Mouse (Mus musculus): ENCODE measurements around the gene Hadha.

The Hadha gene

GRCm38 (mm10) chr5:30111771-30112170, 43.2 kb downstream of the Hadha start:
- DNase-seq (ENCODE audit: low spot score) = no peak

- DNase-seq (ENCODE audit: low spot score) = no peak
Observed at GRCm38 (mm10) chr5:30111126-30111525, 43.8 kb downstream of the Hadha start.

GRCm38 (mm10) chr5:30110371-30111060, 44.4 kb downstream of the Hadha start:
- DNase-seq (ENCODE audit: low spot score) = no peak

- DNase-seq (ENCODE audit: low spot score) = no peak
Observed at GRCm38 (mm10) chr5:30109899-30110298, 45.1 kb downstream of the Hadha start.

GRCm38 (mm10) chr5:30108233-30108632, 46.7 kb downstream of the Hadha start:
- no peak for DNase-seq (ENCODE audit: low spot score)

- no peak for DNase-seq (ENCODE audit: low spot score)
Observed at GRCm38 (mm10) chr5:30107611-30108041, 47.3 kb downstream of the Hadha start.

GRCm38 (mm10) chr5:30107186-30107585, 47.8 kb downstream of the Hadha start:
- no peak for DNase-seq (ENCODE audit: low spot score)

- DNase-seq (ENCODE audit: low spot score) = no peak
Observed at GRCm38 (mm10) chr5:30106756-30107155, 48.2 kb downstream of the Hadha start.

- no peak for DNase-seq (ENCODE audit: low spot score)
Observed at GRCm38 (mm10) chr5:30105668-30106300, 49.2 kb downstream of the Hadha start, which contains the start of gene 3110082J24Rik. Gene 3110082J24Rik, minus strand, starts transcription at chr5:30106086.

GRCm38 (mm10) chr5:30104841-30105667, 49.9 kb downstream of the Hadha start, which contains the start of gene Garem2:
Gene Garem2, plus strand, starts transcription at chr5:30105161.
- no peak for DNase-seq (ENCODE audit: low spot score)

- DNase-seq (ENCODE audit: low spot score) = peak; percentile 56
Observed at GRCm38 (mm10) chr5:30104339-30104738, 50.6 kb downstream of the Hadha start.

GRCm38 (mm10) chr5:30103340-30103739, 51.6 kb downstream of the Hadha start:
- no peak for DNase-seq (ENCODE audit: low spot score)

- no peak for DNase-seq (ENCODE audit: low spot score)
Observed at GRCm38 (mm10) chr5:30098260-30098659, 56.7 kb downstream of the Hadha start.

- no peak for DNase-seq (ENCODE audit: low spot score)
Observed at GRCm38 (mm10) chr5:30095731-30096130, 59.2 kb downstream of the Hadha start.

GRCm38 (mm10) chr5:30094399-30094798, 60.6 kb downstream of the Hadha start:
- no peak for DNase-seq (ENCODE audit: low spot score)

GRCm38 (mm10) chr5:30092701-30093100, 62.3 kb downstream of the Hadha start:
- DNase-seq (ENCODE audit: low spot score) = no peak

- peak; percentile 83 for DNase-seq (ENCODE audit: low spot score)
Observed at GRCm38 (mm10) chr5:30072825-30073821, 81.8 kb downstream of the Hadha start, which contains the start of gene Tyms. Gene Tyms, minus strand, starts transcription at chr5:30073617.

- no peak for DNase-seq (ENCODE audit: low spot score)
Observed at GRCm38 (mm10) chr5:30072377-30072776, 82.6 kb downstream of the Hadha start.

GRCm38 (mm10) chr5:30071677-30072076, 83.3 kb downstream of the Hadha start:
- no peak for DNase-seq (ENCODE audit: low spot score)
